Mouse (Mus musculus) mesoderm, embryonic 11.5 days (tissue): ENCODE measurements around the gene Slc25a5.
"Not testable (repeated sequence)": the region's sequence is repeated elsewhere in the genome, so short reads cannot be mapped to it uniquely, and the experiment has no call there.

Experiments used
- DNase-seq: peaks from one replicate; pipeline ENCODE4 v3.0.0-alpha.2; 2012; ENCODE audit warnings: low read depth, low spot score

Gene Slc25a5

DNA sequence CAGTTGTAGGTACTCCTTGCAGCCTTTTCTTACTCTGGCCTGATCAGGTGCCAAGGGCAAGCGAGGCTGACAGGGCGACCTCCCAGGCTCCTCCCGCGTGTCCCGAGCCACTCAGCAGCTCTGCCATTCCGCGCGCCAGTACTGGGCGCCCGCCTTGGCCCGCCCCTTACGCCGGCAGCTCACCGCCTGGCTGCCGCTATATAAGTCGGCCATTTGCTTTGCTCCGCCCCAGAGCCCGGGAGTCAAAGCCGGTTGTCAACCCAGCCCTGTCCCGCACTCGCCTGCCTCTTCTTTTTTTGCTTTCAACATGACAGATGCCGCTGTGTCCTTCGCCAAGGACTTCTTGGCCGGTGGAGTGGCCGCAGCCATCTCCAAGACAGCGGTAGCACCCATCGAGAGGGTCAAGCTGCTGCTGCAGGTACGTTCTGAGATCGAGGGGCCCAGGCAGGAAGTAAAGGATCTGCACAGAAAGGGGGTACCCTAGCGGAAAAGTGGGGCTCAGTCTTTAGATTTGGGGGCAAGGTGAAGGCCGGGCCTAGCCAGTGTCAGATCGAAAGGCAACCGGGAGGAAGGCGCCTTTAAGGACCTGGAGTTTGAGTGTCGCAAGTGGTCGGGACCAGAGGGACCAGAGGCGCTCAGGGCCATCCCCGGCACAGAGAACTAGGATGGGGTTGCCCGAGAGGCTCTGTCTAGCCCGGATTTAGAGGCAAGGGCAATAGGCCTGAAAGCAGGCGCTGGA, at the start of gene Slc25a5:
Gene Slc25a5 (plus strand): TSS at position 228 of the 739 bp plus-strand sequence.
- DNase-seq: peak; percentile 83

GRCm38 (mm10) chrX:36746789-36747188, 48.7 kb upstream of the Slc25a5 start:
- DNase-seq: no peak

- DNase-seq: no peak
Observed at GRCm38 (mm10) chrX:36748573-36748972, 46.9 kb upstream of the Slc25a5 start.

GRCm38 (mm10) chrX:36749281-36749785, 46.1 kb upstream of the Slc25a5 start:
- DNase-seq: no peak

DNA sequence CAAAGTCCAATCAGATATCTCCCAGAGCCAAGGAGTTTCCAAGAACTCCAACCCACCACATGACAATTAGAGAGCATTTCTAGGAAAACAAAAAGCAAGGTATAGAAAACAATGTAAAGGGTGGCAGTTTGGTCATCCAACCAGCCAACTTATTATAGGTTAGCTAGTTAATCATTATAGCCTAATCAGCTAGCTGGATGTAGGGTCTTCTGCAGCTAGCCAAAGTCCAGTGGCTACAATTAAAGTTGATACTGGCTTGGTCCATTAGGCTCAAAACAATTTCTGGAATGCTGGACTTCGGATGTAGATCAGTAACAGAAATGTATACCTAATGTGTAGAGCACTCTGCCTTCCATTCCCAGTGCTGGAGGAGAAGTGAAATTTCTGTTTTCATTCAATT, 44.9 kb upstream of the Slc25a5 start:
- no peak for DNase-seq

- no peak for DNase-seq
Observed at GRCm38 (mm10) chrX:36752586-36752985, 42.9 kb upstream of the Slc25a5 start.

DNA sequence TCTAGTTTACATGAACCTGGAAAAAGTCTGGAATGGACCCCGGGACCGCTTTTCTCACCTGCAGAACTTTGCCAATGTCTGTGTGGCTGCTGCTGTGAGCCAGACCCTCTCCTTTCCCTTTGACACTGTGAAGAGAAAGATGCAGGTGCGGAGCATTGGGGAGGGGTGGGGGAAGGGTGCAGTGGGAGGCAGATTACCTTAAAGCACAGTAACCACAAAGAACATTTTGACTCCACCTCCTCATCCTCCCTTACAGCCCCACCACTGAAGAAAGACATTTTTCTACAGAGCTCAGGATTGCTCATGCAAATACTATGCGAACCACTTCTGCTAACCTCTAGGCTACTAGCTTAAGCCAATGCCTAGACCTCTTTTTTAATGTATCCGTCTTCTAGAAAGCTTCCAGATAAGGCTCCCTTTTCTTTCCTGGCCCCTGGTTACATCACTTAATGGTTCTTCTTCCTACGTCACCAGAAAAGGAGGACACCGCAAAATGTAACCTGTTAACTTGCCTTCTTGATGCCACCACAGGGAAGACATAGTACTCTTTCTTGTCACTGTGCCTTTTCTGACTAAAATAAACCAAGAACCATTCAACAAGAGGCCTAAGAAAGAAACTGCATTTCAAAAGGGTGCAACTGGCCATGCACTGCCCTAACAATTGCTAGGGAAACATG, 37.5 kb upstream of the Slc25a5 start:
- no peak for DNase-seq

- DNase-seq: no peak
Observed at GRCm38 (mm10) chrX:36758566-36758965, 36.9 kb upstream of the Slc25a5 start.

DNA sequence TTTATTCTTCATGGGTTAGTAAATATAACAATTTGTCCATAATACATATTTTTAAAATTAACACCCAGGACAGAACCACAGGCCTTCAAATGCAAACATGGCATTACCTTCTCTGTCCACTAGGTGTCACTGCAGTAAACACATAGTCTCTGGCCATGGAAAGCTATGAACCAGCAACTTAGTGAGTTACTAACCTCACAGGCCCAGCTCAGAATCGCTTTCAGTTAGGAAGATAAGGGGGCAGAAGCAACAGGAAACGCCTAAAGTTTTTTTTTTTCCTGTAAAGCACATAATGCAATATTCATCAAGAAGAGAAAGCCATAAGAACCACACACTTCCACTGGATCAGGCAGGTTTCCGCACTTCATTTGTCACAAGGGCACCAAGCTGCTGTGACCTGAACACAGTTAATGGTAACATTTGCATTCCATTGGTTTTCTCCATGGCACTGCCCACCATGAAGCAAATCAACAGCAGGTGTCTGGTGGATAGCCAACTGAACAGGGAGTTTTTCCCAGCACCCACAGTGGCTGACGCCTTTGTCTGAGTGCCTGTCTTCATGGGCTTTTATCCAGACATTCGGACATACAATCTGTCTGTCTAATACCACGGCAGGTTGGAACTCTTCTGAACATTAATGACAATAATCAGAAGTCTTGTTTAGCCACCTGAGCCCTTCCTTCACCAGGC, 34.4 kb upstream of the Slc25a5 start:
- peak; percentile 64 for DNase-seq

- no peak for DNase-seq
Observed at GRCm38 (mm10) chrX:36762289-36762688, 33.2 kb upstream of the Slc25a5 start.

DNA sequence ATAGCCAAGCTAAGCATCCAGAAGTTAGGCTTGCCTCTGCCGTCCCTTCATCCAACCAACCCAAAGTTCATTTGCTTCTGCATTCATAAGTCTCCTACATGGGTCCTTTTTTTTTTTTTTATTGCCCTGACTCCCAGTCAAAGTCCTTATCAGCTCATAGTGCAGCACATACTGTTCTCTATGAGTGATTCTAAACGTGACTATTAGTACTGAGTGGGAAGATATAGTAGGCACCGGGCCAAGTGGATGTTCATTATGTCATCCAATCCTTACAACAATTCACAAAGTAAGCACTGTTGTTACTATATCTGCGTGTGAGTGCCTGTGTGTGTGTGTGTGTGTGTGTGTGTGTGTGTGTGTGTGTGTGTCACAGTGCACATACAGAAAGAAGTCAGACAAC, 32.6 kb upstream of the Slc25a5 start:
- no peak for DNase-seq

GRCm38 (mm10) chrX:36763298-36763933, 32.0 kb upstream of the Slc25a5 start:
- peak; percentile 15 for DNase-seq

DNA sequence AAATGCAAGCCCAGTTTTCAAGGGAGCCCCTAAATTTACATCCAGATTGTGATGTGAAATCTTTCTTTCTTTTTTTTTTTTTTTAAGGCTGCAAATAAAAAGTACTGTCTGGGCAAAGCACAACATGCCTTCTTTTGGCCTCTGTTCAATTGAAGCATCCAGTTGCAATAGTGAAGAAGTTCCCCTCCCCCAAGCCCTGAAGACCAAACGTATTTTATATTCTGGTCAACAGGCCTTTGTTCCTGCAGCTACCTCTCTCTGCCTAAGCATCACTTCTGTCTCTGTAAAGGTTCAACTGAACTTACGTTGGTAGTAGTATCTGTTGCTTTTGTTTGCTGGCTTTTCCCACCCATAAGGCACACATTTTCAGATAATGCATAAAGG, 31.5 kb upstream of the Slc25a5 start:
- no peak for DNase-seq

DNA sequence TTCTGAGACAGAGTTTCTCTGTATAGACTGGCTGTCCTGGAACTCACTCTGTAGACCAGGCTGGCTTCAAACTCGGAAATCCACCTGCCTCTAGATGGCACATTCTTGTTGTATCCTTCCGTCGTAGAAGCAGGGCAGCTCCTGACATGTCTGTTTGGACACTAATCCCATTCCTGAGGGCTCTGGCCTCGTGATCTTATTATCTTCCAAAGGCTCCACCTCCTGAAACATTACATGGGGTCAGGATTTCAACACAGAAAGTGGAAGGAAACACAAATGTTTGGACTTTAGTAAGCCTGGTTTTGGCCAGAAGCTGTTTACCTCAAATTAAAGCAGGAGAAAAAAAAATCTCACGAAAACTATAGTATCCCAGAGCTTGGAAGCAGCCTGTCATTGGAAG, 28.1 kb upstream of the Slc25a5 start:
- DNase-seq: no peak

DNA sequence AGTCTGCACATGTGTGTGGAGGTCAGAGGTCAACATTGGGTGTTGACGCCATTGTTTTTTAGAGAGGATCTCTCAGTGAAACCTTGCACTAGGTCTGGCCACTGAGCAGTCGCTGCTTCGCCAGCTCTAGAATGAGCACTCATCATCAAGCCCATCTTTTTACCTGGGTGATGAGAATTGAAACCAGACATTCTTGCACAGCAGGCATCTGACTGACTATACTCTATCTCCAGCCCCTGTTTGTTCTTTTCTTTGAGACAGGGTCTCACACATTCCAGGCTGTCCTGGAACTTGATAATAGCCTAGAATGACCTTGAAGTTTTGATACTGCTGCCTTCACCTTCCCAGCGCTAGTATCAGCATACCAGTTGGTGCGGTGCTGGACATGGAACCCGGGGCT, 22.9 kb upstream of the Slc25a5 start:
- no peak for DNase-seq

DNA sequence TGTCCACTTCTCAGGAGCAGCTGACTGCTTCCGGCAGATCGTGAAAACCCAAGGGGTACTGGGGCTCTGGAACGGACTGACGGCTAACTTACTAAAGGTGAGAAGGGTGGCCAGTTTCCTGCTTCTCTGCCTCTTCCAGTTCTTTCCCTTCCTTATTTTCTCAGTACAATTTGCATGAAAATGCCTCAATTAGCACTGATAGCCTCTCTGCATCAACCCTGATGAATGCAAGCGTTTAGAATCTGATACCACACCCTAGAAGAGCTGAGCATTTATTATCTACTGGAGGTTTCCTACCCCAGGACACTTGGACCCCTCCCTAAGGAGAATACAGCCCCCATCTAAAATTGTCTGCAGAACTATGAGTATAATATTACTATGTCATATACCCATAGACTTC, 19.9 kb upstream of the Slc25a5 start:
- no peak for DNase-seq

GRCm38 (mm10) chrX:36777694-36778093, 17.8 kb upstream of the Slc25a5 start:
- no peak for DNase-seq

- DNase-seq: no peak
Observed at GRCm38 (mm10) chrX:36789360-36789759, 6.1 kb upstream of the Slc25a5 start.

GRCm38 (mm10) chrX:36794571-36794970, 880 bp upstream of the Slc25a5 start:
- no peak for DNase-seq

- peak; percentile 88 for DNase-seq
Observed at GRCm38 (mm10) chrX:36796163-36796581, 721 bp downstream of the Slc25a5 start.

- DNase-seq: not testable (repeated sequence)
Observed at GRCm38 (mm10) chrX:36796734-36797133, 1.3 kb downstream of the Slc25a5 start.
